Mouse (Mus musculus) A20 (cell line): ENCODE data around the gene Cfl2.
A peak's percentile ranks its signal among the peaks of the same experiment; 100 is the strongest.

Experiments
- DNase-seq: peaks from one replicate; pipeline ENCODE4 v3.0.0-alpha.2; 2011; ENCODE audit warnings: low read depth, low spot score

Cfl2 gene

GRCm38 (mm10) chr12:54830574-54830973 lies 32.1 kb downstream of the Cfl2 start:
- peak; percentile 78 for DNase-seq

- no peak for DNase-seq
Observed at GRCm38 (mm10) chr12:54829876-54830275, 32.8 kb downstream of the Cfl2 start.

DNA sequence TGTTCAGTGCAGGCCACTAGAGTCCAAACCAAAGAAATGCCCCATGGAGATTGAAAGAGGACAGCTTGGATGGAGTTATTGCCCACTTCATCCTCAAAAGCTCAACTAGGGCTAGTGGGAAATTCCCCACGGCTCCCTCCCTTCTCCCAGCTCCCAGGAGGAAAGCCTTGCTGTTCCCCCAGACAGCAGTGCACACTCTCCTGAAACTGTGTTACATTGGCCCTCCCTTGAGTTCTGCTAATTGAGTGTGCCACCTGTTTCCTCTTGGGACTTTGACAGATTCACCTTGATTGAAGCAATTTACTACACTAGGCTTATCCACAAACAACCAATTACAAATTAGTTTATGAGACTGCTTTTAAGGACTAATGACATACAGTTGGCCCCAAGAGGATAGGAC lies 34.6 kb downstream of the Cfl2 start:
- DNase-seq, result no peak

GRCm38 (mm10) chr12:54825202-54825601 lies 37.5 kb downstream of the Cfl2 start:
- peak; percentile 75 for DNase-seq

DNA sequence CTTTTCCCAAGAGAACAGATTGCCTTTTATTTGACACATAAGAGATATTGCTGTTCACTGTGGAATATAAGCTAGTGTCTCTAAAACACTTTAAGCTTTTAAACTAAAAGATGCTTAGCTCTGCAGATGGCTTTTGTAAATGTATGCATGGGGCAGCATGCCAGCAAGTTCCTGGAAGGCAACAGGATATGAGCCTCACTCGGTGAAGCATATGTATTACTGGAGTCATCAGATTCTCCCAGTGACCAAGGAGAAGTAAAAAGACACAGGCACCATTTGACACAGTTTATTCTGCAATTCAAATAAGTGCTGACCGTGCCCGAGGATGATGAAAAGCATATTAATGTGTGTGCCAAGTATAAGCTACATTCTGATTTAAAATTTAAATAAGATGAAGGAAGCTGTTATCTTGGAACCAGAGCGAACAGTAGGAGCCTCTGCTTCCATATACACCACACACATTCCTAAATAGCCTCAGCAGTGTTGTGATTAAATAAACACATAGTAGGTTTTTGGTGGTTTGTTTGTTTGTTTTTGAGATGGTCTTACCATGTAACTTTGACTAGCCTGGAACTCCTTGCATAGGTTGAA lies 39.7 kb downstream of the Cfl2 start:
- no peak for DNase-seq

DNA sequence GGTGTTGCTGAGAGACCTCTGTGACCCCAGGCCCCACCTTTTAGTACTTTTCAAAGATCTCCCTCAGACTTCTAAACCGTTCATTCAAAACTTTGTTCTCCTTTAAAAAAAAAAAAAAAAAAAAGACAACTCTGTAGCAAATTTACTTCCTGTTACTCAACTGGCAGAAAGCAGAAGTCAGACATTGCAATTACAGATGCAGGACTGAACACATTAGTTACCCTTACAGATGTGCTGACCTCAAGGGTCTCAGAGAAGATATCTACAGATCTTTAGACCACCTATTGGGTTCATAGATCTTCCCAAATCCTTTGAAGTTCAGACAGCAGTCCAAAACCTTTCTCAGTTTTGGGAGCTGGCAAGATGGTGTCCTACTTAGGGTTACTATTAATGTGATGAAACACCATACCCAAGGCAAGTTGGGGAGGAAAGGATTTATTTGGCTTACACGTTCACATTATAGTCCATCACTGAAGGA lies 42.0 kb downstream of the Cfl2 start:
- DNase-seq, result peak; percentile 78

GRCm38 (mm10) chr12:54819181-54819935 lies 43.3 kb downstream of the Cfl2 start:
- DNase-seq, result no peak

- no peak for DNase-seq
Observed at GRCm38 (mm10) chr12:54810142-54810541, 52.5 kb downstream of the Cfl2 start.
